Comparison of ENCODE assay signal across 10 mouse cellular contexts in the genomic region with DNA sequence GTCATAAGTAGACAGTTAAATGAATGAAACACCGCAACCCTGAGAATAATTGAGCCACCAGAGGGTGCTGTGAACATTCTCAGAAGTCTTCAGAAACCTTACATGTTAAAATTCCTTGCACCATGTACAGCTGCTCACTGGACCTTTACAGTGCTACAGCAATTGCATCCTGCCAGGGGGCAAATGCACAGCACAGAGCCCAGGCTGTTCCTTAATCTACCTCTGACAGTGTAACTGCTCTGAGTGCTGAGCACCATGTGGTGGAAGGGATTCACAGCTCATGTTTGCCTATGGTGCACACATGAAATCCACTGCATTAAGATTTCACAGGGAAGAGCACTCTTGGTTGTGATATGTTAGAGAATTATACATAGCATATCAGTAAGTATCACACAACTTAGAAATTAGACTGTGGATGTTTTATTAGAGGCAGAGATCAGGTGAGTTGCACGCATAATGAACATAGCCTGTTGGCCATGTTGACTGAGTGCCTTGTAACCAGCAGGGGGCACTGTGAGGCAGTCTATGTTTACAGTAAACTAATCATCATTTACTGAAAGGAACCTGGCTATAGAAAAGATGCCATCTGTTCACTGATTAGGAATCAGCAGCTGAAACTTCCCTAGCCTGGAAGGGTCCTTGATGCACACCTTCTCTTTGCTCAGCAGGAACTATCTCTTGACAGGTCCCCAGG.
A peak's percentile ranks its signal among the peaks of the same experiment; 100 is the strongest.
DNase-seq lines count a peak whose midpoint lies in the region; ATAC-seq and TF ChIP-seq lines count a peak whose summit lies in the region.
"Had no signal": no experiment of that assay in that cellular context is flagged by ENCODE, and none has a peak within 500 bp of the region (broad histone marks: within the 10 kb centered on the region; RNA-seq: fewer than 3 reads in every experiment).

No protein-coding gene starts in this region.

- H3K4me2 ChIP-seq in intestine, postnatal 0 days (replicated peaks; ENCODE audit: low read depth): no peak overlapping the region
- no peak overlapping the region for H3K4me2 ChIP-seq in intestine, embryonic 16.5 days (ENCODE audit: low read depth, low read length)
- H3K4me2 ChIP-seq: forebrain, embryonic 13.5 days had no signal

- H3K27me3 ChIP-seq in intestine, postnatal 0 days (replicated peaks; ENCODE audit: control insufficient read depth, insufficient read depth, low read length): no peaks in the 10 kb centered on the region
- no peaks in the 10 kb centered on the region for H3K27me3 ChIP-seq in intestine, embryonic 16.5 days (replicated peaks; ENCODE audit: control insufficient read depth, insufficient read depth, low read length)
- H3K27me3 ChIP-seq: forebrain, embryonic 13.5 days had no signal

- intact Hi-C loops in left cerebral cortex, postnatal 10 days (cut with DNase I): no loop called here

- peak; percentile 50 for DNase-seq in 416B (ENCODE audit: low read depth)
- peak; percentile 16 for DNase-seq in ES-E14 (ENCODE audit: low read depth, low spot score)
- DNase-seq in lung, postnatal 25 days (ENCODE audit: low spot score): peak; percentile 30
- DNase-seq in layer of hippocampus, adult 8-10 months (ENCODE audit: low spot score in 2 of 2): no peak
- no peak for DNase-seq in left cerebral cortex, postnatal 10 days (ENCODE audit: extremely low spot score in 1 of 2, low spot score in 2 of 2)
- DNase-seq in gastrocnemius, adult 18-20 months (ENCODE audit: low spot score): no peak
- DNase-seq: midbrain, embryonic 14.5 days had no signal

- H3K9me3 ChIP-seq in intestine, postnatal 0 days (ENCODE audit: control insufficient read depth): no peaks in the 10 kb centered on the region
- H3K9me3 ChIP-seq in intestine, embryonic 16.5 days (ENCODE audit: control insufficient read depth, low read length): no peaks in the 10 kb centered on the region
- no peaks in the 10 kb centered on the region for H3K9me3 ChIP-seq in ES-E14 (ENCODE audit: control insufficient read depth, insufficient read depth, low read depth, low read length)
- H3K9me3 ChIP-seq: forebrain, embryonic 13.5 days had no signal

- H3K4me1 ChIP-seq in intestine, postnatal 0 days (replicated peaks; ENCODE audit: control insufficient read depth, insufficient read depth, low read length): no peaks in the 10 kb centered on the region
- H3K4me1 ChIP-seq in intestine, embryonic 16.5 days (ENCODE audit: control insufficient read depth, insufficient read depth, low read length): no peaks in the 10 kb centered on the region
- no peaks in the 10 kb centered on the region for H3K4me1 ChIP-seq in ES-E14 (ENCODE audit: control insufficient read depth in 2 of 2, insufficient read depth in 2 of 2, low read length in 2 of 2, poor library complexity in 1 of 2)
- H3K4me1 ChIP-seq: forebrain, embryonic 13.5 days had no signal

- 70% methylated on average over 2 of the region's 2 CpGs for WGBS in intestine, postnatal 0 days
- 64% methylated on average over 2 of the region's 2 CpGs for WGBS in intestine, embryonic 16.5 days

- TF ChIP-seq CTCF in intestine, postnatal 0 days (IDR thresholded peaks at IDR 0.05; ENCODE audit: low read depth): peak; percentile 52

- in situ Hi-C loops in ES-E14 (cut with MboI; ENCODE audit: low sequenced_read_pairs in 2 of 2, unreplicated experiment in 2 of 2): no loop called here

- no peak overlapping the region for H3K4me3 ChIP-seq in intestine, postnatal 0 days (ENCODE audit: low read depth, low read length)
- H3K4me3 ChIP-seq in intestine, embryonic 16.5 days (ENCODE audit: low read length): no peak overlapping the region
- H3K4me3 ChIP-seq in ES-E14 (ENCODE audit: insufficient read depth in 1 of 2, low read depth in 1 of 2, low read length in 2 of 2, poor library complexity in 1 of 2, severe bottlenecking in 1 of 2): no peak overlapping the region
- H3K4me3 ChIP-seq: forebrain, embryonic 13.5 days had no signal

- no peak for ATAC-seq in intestine, postnatal 0 days
- ATAC-seq in intestine, embryonic 16.5 days: no peak
- ATAC-seq: forebrain, embryonic 13.5 days had no signal

- H3K9ac ChIP-seq in intestine, postnatal 0 days (ENCODE audit: low read depth, low read length): no peak overlapping the region
- H3K9ac ChIP-seq in intestine, embryonic 16.5 days (ENCODE audit: low read depth, low read length): no peak overlapping the region
- H3K9ac ChIP-seq in ES-E14 (ENCODE audit: insufficient read depth, low read depth, low read length, poor library complexity, severe bottlenecking): no peak overlapping the region
- H3K9ac ChIP-seq: forebrain, embryonic 13.5 days had no signal

- no peaks in the 10 kb centered on the region for H3K36me3 ChIP-seq in intestine, postnatal 0 days (ENCODE audit: control insufficient read depth, insufficient read depth)
- H3K36me3 ChIP-seq in intestine, embryonic 16.5 days (ENCODE audit: control insufficient read depth, insufficient read depth, low read length): no peaks in the 10 kb centered on the region
- H3K36me3 ChIP-seq in ES-E14 (ENCODE audit: control insufficient read depth, insufficient read depth, low read length, poor library complexity, severe bottlenecking): no peaks in the 10 kb centered on the region

- no peak overlapping the region for H3K27ac ChIP-seq in intestine, postnatal 0 days (ENCODE audit: low read depth, low read length)
- H3K27ac ChIP-seq in intestine, embryonic 16.5 days (ENCODE audit: low read length): no peak overlapping the region
- no peak overlapping the region for H3K27ac ChIP-seq in ES-E14 (ENCODE audit: insufficient read depth, low read depth, low read length, poor library complexity, severe bottlenecking)
- H3K27ac ChIP-seq: forebrain, embryonic 13.5 days had no signal

TF ChIP-seq in ES-E14, 5 proteins besides CTCF, POLR2A, EP300 and RAD21:
- peak; percentile 31; the same call in 1 of the 2 replicates for TF ChIP-seq ZC3H11A (IDR thresholded peaks at IDR 0.05; ENCODE audit: borderline replicate concordance, low read depth, low read length)
- TF ChIP-seq CHD2 (IDR thresholded peaks at IDR 0.05; ENCODE audit: low read depth, low read length): no peak
TF ChIP-seq in ES-E14: peak in this region for 1.

Comparison
In these comparisons a context has a peak if more than half of its experiments do, and no peak if none do; other contexts are left out.
1. DNase-seq: peak in 416B (single experiment), ES-E14 (single experiment) and lung, postnatal 25 days (single experiment); none in layer of hippocampus, adult 8-10 months (0 of 2), left cerebral cortex, postnatal 10 days (0 of 2) and gastrocnemius, adult 18-20 months (single experiment).